In the genomic region with DNA sequence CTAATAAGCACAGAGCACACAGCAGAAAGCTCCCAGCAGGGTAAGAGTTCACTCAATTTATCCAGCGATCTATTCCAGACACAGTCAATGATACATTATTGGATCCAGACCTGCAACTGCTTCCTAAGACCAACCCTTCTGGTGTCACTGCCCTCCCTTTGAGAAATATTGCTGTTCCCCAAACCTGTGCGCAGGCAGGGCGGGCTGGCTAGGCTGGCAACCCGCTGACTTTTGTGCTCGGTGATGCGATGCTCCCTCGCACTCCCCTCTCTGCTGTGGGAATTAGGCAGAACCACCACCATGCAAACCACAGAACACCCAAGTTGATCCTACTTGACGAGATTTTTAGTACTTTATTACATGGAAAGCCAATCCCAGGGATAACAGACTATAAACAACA, we compare ENCODE assay signal across 23 mouse cellular contexts.
DNase-seq lines count a peak whose midpoint lies in the region; ATAC-seq lines count a peak whose summit lies in the region.
"Had no signal": no experiment of that assay in that cellular context is flagged by ENCODE, and none has a peak within 500 bp of the region (broad histone marks: within the 10 kb centered on the region; RNA-seq: fewer than 3 reads in every experiment).

No protein-coding gene starts in this region.

- WGBS in forebrain, embryonic 10.5 days, result 40% methylated on average over 8 of the region's 8 CpGs
- 44% methylated on average over 8 of the region's 8 CpGs for WGBS in forebrain, embryonic 12.5 days
- WGBS in embryonic facial prominence, embryonic 11.5 days, result 29% methylated on average over 8 of the region's 8 CpGs

- H3K27ac ChIP-seq in forebrain, embryonic 10.5 days, result 0 out of 2 replicates have a peak overlapping the region, but pooled peaks have one; percentile 30
- no peak overlapping the region for H3K27ac ChIP-seq in forebrain, embryonic 12.5 days
- H3K27ac ChIP-seq in embryonic facial prominence, embryonic 11.5 days (replicated peaks; ENCODE audit: low read depth, low read length), result no peak overlapping the region
- H3K27ac ChIP-seq: hindbrain, embryonic 14.5 days; intestine, embryonic 15.5 days; liver, embryonic 12.5 days; stomach, embryonic 15.5 days had no signal

- no peak for ATAC-seq in forebrain, embryonic 12.5 days (ENCODE audit: low FRiP score)
- 0 out of 2 replicates have a peak, but pooled peaks have one; percentile 34 for ATAC-seq in embryonic facial prominence, embryonic 11.5 days (replicated peaks; ENCODE audit: insufficient number of reproducible peaks, low FRiP score, low TSS enrichment, low read depth)
- ATAC-seq: CD4-positive, CD25-positive, alpha-beta regulatory T cell, adult 4 months; forebrain, embryonic 14.5 days; intestine, embryonic 15.5 days; liver, embryonic 12.5 days had no signal

- H3K9ac ChIP-seq in forebrain, embryonic 12.5 days, result no peak overlapping the region
- H3K9ac ChIP-seq in embryonic facial prominence, embryonic 11.5 days (replicated peaks; ENCODE audit: low read length), result no peak overlapping the region
- H3K9ac ChIP-seq: hindbrain, embryonic 14.5 days; intestine, embryonic 15.5 days; liver, embryonic 12.5 days; stomach, embryonic 15.5 days had no signal

- H3K4me1 ChIP-seq in forebrain, embryonic 10.5 days, result peaks cover 24% of the 10 kb centered on the region
- H3K4me1 ChIP-seq in forebrain, embryonic 12.5 days, result no peaks in the 10 kb centered on the region; the same call in 1 of the 2 replicates
- H3K4me1 ChIP-seq in embryonic facial prominence, embryonic 11.5 days (ENCODE audit: control insufficient read depth, insufficient read depth, low read length), result 0 out of 2 replicates have a peak, but pooled peaks cover 2% of the 10 kb centered on the region
- H3K4me1 ChIP-seq: liver, embryonic 12.5 days had no signal

- H3K4me3 ChIP-seq in forebrain, embryonic 10.5 days, result no peak overlapping the region
- no peak overlapping the region for H3K4me3 ChIP-seq in forebrain, embryonic 12.5 days (replicated peaks)
- H3K4me3 ChIP-seq in embryonic facial prominence, embryonic 11.5 days (ENCODE audit: low read depth, low read length), result no peak overlapping the region
- H3K4me3 ChIP-seq: intestine, embryonic 15.5 days; liver, embryonic 12.5 days; myocyte; stomach, embryonic 15.5 days had no signal

- no peaks in the 10 kb centered on the region for H3K9me3 ChIP-seq in forebrain, embryonic 10.5 days
- H3K9me3 ChIP-seq in forebrain, embryonic 12.5 days, result no peaks in the 10 kb centered on the region
- H3K9me3 ChIP-seq in embryonic facial prominence, embryonic 11.5 days (replicated peaks; ENCODE audit: control insufficient read depth, low read length), result no peaks in the 10 kb centered on the region
- H3K9me3 ChIP-seq: intestine, embryonic 15.5 days; liver, embryonic 12.5 days; stomach, embryonic 15.5 days had no signal

- no peaks in the 10 kb centered on the region for H3K36me3 ChIP-seq in forebrain, embryonic 10.5 days (replicated peaks)
- H3K36me3 ChIP-seq in forebrain, embryonic 12.5 days (replicated peaks), result no peaks in the 10 kb centered on the region
- H3K36me3 ChIP-seq in embryonic facial prominence, embryonic 11.5 days (replicated peaks; ENCODE audit: control insufficient read depth, insufficient read depth, low read depth, low read length), result no peaks in the 10 kb centered on the region
- H3K36me3 ChIP-seq: intestine, embryonic 15.5 days; liver, embryonic 12.5 days; stomach, embryonic 15.5 days had no signal

- DNase-seq in forebrain, embryonic 10.5 days (ENCODE audit: extremely low spot score, low spot score), result peak; percentile 26
- DNase-seq in kidney, postnatal 4 days, result peak; percentile 32 to 56
- no peak for DNase-seq in kidney, postnatal 25 days
- peak; percentile 86 for DNase-seq in embryonic facial prominence, embryonic 11.5 days (ENCODE audit: low spot score)
- DNase-seq in mesoderm, embryonic 11.5 days (ENCODE audit: low read depth, low spot score), result peak; percentile 55
- DNase-seq in lung, postnatal 14 days, result no peak
- no peak for DNase-seq in thymus, postnatal 14 days
- DNase-seq: adrenal gland, postnatal 14 days; heart, postnatal 10 days; layer of hippocampus, postnatal 36 days; lung, adult 2 months; lung, postnatal 4 days; midbrain, embryonic 14.5 days; thymus, adult 18-20 months had no signal

- H3K4me2 ChIP-seq in forebrain, embryonic 12.5 days, result no peak overlapping the region
- no peak overlapping the region for H3K4me2 ChIP-seq in embryonic facial prominence, embryonic 11.5 days (ENCODE audit: low read depth, low read length)
- H3K4me2 ChIP-seq: heart, embryonic 11.5 days; hindbrain, embryonic 14.5 days; intestine, embryonic 15.5 days; liver, embryonic 12.5 days; stomach, embryonic 15.5 days had no signal

- no peaks in the 10 kb centered on the region for H3K27me3 ChIP-seq in forebrain, embryonic 10.5 days (ENCODE audit: poor library complexity, severe bottlenecking)
- no peaks in the 10 kb centered on the region for H3K27me3 ChIP-seq in forebrain, embryonic 12.5 days
- no peaks in the 10 kb centered on the region; the same call in none of the 2 replicates for H3K27me3 ChIP-seq in embryonic facial prominence, embryonic 11.5 days (ENCODE audit: control insufficient read depth, insufficient read depth, low read length)
- H3K27me3 ChIP-seq: intestine, embryonic 15.5 days; liver, embryonic 12.5 days; stomach, embryonic 15.5 days had no signal

Comparison
In these comparisons a context has a peak if more than half of its experiments do, and no peak if none do; other contexts are left out.
1. DNase-seq: peak in forebrain, embryonic 10.5 days (single experiment), kidney, postnatal 4 days (2 of 2), embryonic facial prominence, embryonic 11.5 days (single experiment) and mesoderm, embryonic 11.5 days (single experiment); none in kidney, postnatal 25 days (0 of 2), lung, postnatal 14 days (single experiment) and thymus, postnatal 14 days (single experiment).